Mouse (Mus musculus) regulatory T cell (primary cell): ENCODE results near the gene Smc3.
"Not testable (repeated sequence)": the region's sequence is repeated elsewhere in the genome, so short reads cannot be mapped to it uniquely, and the experiment has no call there.

Source experiments
- in situ Hi-C: fragments of 300-600 bp; cut with MboI, MseI; formaldehyde crosslinking; loops from one replicate; pipeline ENCODE4 v1.15.1; 2025; ENCODE audit warnings: high pct_unique_total_duplicates

The Smc3 gene

GRCm38 (mm10) chr19:53653624-53654467 lies 53.6 kb downstream of the Smc3 start:
- in situ Hi-C loops = loop anchor here (5.0 kb wide), 1 partner anchor 78 kb away; no protein-coding TSS in a partner anchor

GRCm38 (mm10) chr19:53656443-53656842 lies 56.2 kb downstream of the Smc3 start:
- in situ Hi-C loops = not testable (repeated sequence)

- in situ Hi-C loops = no loop called here
Measured at GRCm38 (mm10) chr19:53657437-53657836, 57.2 kb downstream of the Smc3 start.

- in situ Hi-C loops = no loop called here
Measured at GRCm38 (mm10) chr19:53660722-53661420, 60.7 kb downstream of the Smc3 start.

GRCm38 (mm10) chr19:53661938-53662722 lies 61.9 kb downstream of the Smc3 start:
- in situ Hi-C loops = no loop called here

- in situ Hi-C loops = no loop called here
Measured at GRCm38 (mm10) chr19:53664831-53665230, 64.6 kb downstream of the Smc3 start.

- in situ Hi-C loops = no loop called here
Measured at GRCm38 (mm10) chr19:53665391-53665790, 65.2 kb downstream of the Smc3 start.

- in situ Hi-C loops = no loop called here
Measured at GRCm38 (mm10) chr19:53666708-53667107, 66.5 kb downstream of the Smc3 start.

- in situ Hi-C loops = no loop called here
Measured at GRCm38 (mm10) chr19:53668821-53669220, 68.6 kb downstream of the Smc3 start.

GRCm38 (mm10) chr19:53670625-53671141 lies 70.5 kb downstream of the Smc3 start:
- in situ Hi-C loops = no loop called here

GRCm38 (mm10) chr19:53671432-53671831 lies 71.2 kb downstream of the Smc3 start:
- in situ Hi-C loops = no loop called here

- in situ Hi-C loops = no loop called here
Measured at GRCm38 (mm10) chr19:53674131-53674925, 74.1 kb downstream of the Smc3 start.

- in situ Hi-C loops = no loop called here
Measured at GRCm38 (mm10) chr19:53676228-53676627, 76.0 kb downstream of the Smc3 start.

- in situ Hi-C loops = no loop called here
Measured at GRCm38 (mm10) chr19:53676718-53677634, 76.8 kb downstream of the Smc3 start, which contains the start of gene Rbm20. TSS of gene Rbm20 (plus strand) at chr19:53677306.

GRCm38 (mm10) chr19:53679194-53679593 lies 79.0 kb downstream of the Smc3 start:
- in situ Hi-C loops = no loop called here

GRCm38 (mm10) chr19:53679981-53680380 lies 79.8 kb downstream of the Smc3 start:
- in situ Hi-C loops = no loop called here

GRCm38 (mm10) chr19:53682427-53682826 lies 82.2 kb downstream of the Smc3 start:
- in situ Hi-C loops = no loop called here

- in situ Hi-C loops = loop anchor here (5.0 kb wide), 1 partner anchor 70 kb away; no protein-coding TSS in a partner anchor
Measured at GRCm38 (mm10) chr19:53687592-53687991, 87.4 kb downstream of the Smc3 start.

GRCm38 (mm10) chr19:53690816-53691215 lies 90.6 kb downstream of the Smc3 start:
- in situ Hi-C loops = no loop called here

- in situ Hi-C loops = no loop called here
Measured at GRCm38 (mm10) chr19:53694020-53694419, 93.8 kb downstream of the Smc3 start.
